Comparison of ENCODE assay signal across 7 mouse cellular contexts in genomic region chr3:138526073-138526915, GRCm38 (mm10). TPM values are rescaled to one million over a fixed set of nuclear protein-coding genes. Genes with fewer than 3 reads are reported as not detected.
DNase-seq lines count a peak whose midpoint lies in the region; ATAC-seq lines count a peak whose summit lies in the region.

Gene Eif4e (plus strand): TSS chr3:138526179.

- WGBS in hindbrain, embryonic 16.5 days, result 3% methylated on average over 39 of the region's 39 CpGs

- H3K4me1 ChIP-seq in hindbrain, embryonic 16.5 days (ENCODE audit: control insufficient read depth, insufficient read depth, low read depth, low read length), result peaks cover 14% of the 10 kb centered on the region

- H3K27ac ChIP-seq in hindbrain, embryonic 16.5 days (ENCODE audit: low read depth, low read length), result peak within 1 kb of the TSS; percentile 84

- H3K27me3 ChIP-seq in hindbrain, embryonic 16.5 days (replicated peaks; ENCODE audit: control insufficient read depth, insufficient read depth, low read length), result no peaks in the 10 kb centered on the region

- peak; percentile 48 for ATAC-seq in hindbrain, embryonic 16.5 days
- peak; percentile 31 for ATAC-seq in megakaryocyte, adult 5-6 weeks (ENCODE audit: poor library complexity, severe bottlenecking)

- peak; percentile 60 for DNase-seq in R1 (ENCODE audit: low read depth, low spot score)
- DNase-seq in cerebellum, adult 8-10 months, result peak; percentile 10
- peak; percentile 62 to 75 for DNase-seq in gastrocnemius, adult 8-10 months (ENCODE audit: low spot score in 2 of 2)
- DNase-seq in left cerebral cortex, adult 9 months (ENCODE audit: low spot score in 2 of 2), result peak; percentile 25 to 48
- DNase-seq in right cerebral cortex, postnatal 4 days, result peak; percentile 40

- H3K9ac ChIP-seq in hindbrain, embryonic 16.5 days (ENCODE audit: low read depth, low read length), result peak within 1 kb of the TSS; percentile 70

- peak within 1 kb of the TSS; percentile 95 for H3K4me2 ChIP-seq in hindbrain, embryonic 16.5 days (ENCODE audit: low read length)

- no peaks in the 10 kb centered on the region for H3K9me3 ChIP-seq in hindbrain, embryonic 16.5 days (ENCODE audit: control insufficient read depth, low read length)

- H3K4me3 ChIP-seq in hindbrain, embryonic 16.5 days (ENCODE audit: low read length), result peak within 1 kb of the TSS; percentile 100

- no peaks in the 10 kb centered on the region for H3K36me3 ChIP-seq in hindbrain, embryonic 16.5 days (ENCODE audit: control insufficient read depth, insufficient read depth, low read length)

RNA-seq across cellular contexts. Expression of gene Eif4e, which starts in this region (rescaled TPM):
- 100 to 1,000 TPM; 109 to 133 (median 125) TPM for total RNA-seq in gastrocnemius, adult 8-10 months (2022)
- polyA plus RNA-seq in hindbrain, embryonic 16.5 days (2015; fragmentation: Nextera tagmentation; extraction: Ambion mirVana), result 315 and 352 TPM in 2 replicates
- 179 and 204 TPM in 2 replicates for total RNA-seq in megakaryocyte, adult 5-6 weeks (2015)
- total RNA-seq in megakaryocyte, adult 5-6 weeks (2017), result 106 and 108 TPM in 2 replicates

Comparison
In these comparisons a context has a peak if more than half of its experiments do, and no peak if none do; other contexts are left out.
1. Peak in every context shown above with its lines: DNase-seq, ATAC-seq, H3K4me3 ChIP-seq and H3K27ac ChIP-seq.
2. DNase-seq: peak in every context shown above with its lines; median percentile 68 in gastrocnemius, adult 8-10 months; 60 in R1; 40 in right cerebral cortex, postnatal 4 days; 36 in left cerebral cortex, adult 9 months; 10 in cerebellum, adult 8-10 months.